Mouse (Mus musculus) small intestine, adult 2 months (tissue): ENCODE results near the gene Tpm4.

Experiments used
- CTCF ChIP-seq: fragments of 200-500 bp; IDR thresholded peaks from 2 replicates; pipeline ENCODE4 v1.5.1; 2012; ENCODE audit warnings: low read depth, mild to moderate bottlenecking, control low read depth, inconsistent platforms, low read length, moderate library complexity, mixed read lengths; ENCODE audit not compliant: insufficient replicate concordance, insufficient read length; ENCODE audit errors: extremely low read depth
- POLR2A ChIP-seq: fragments of 200-500 bp; IDR thresholded peaks from 2 replicates; pipeline ENCODE4 v1.6.1; 2012; ENCODE audit warnings: low read depth, mild to moderate bottlenecking, control low read depth, inconsistent platforms, low read length, moderate library complexity

GRCm38 (mm10) chr8:72151418-72152078, 16.8 kb downstream of the Tpm4 start:
- TF ChIP-seq POLR2A (no peak), CTCF (no peak)
